Mouse (Mus musculus) heart, embryonic 11.5 days (tissue): ENCODE results near the gene Ptms. TPM values are rescaled to one million over a fixed set of nuclear protein-coding genes. Genes with fewer than 3 reads are reported as not detected.

Experiments used
- ATAC-seq: fragments of 200-750 bp; cut with Nextera tagmentation; replicated peaks from 2 replicates; pipeline ENCODE4 v1.8.0; 2017; ENCODE audit warnings: moderate library complexity; ENCODE audit not compliant: insufficient number of reproducible peaks, low FRiP score, low TSS enrichment
- H3K27ac ChIP-seq: fragments of 300-500 bp; sonication (generic); 2 replicates; pipeline ENCODE4 v1.5.1; 2014; ENCODE audit warnings: mild to moderate bottlenecking, low read depth, low read length
- H3K27me3 ChIP-seq: fragments of 300-500 bp; sonication (generic); 2 replicates; pipeline ENCODE4 v1.6.1; 2014; ENCODE audit warnings: mild to moderate bottlenecking, low read length, mixed read lengths; ENCODE audit not compliant: control insufficient read depth, insufficient read depth
- H3K36me3 ChIP-seq: fragments of 300-500 bp; sonication (generic); 2 replicates; pipeline ENCODE4 v1.6.1; 2014; ENCODE audit warnings: mild to moderate bottlenecking, low read length, moderate library complexity, mixed read lengths; ENCODE audit not compliant: control insufficient read depth, insufficient read depth
- H3K4me1 ChIP-seq: fragments of 300-500 bp; sonication (generic); 2 replicates; pipeline ENCODE4 v1.6.1; 2014; ENCODE audit warnings: low read length; ENCODE audit not compliant: control insufficient read depth, insufficient read depth
- H3K4me2 ChIP-seq: fragments of 300-500 bp; sonication (generic); 2 replicates; pipeline ENCODE4 v1.6.1; 2014; ENCODE audit warnings: mild to moderate bottlenecking, moderate library complexity
- H3K4me3 ChIP-seq: fragments of 300-500 bp; sonication (generic); 2 replicates; pipeline ENCODE4 v1.5.1; 2014; ENCODE audit warnings: low read depth, low read length
- H3K9ac ChIP-seq: fragments of 300-500 bp; sonication (generic); 2 replicates; pipeline ENCODE4 v1.6.1; 2014; ENCODE audit warnings: mild to moderate bottlenecking, low read depth, low read length, moderate library complexity
- H3K9me3 ChIP-seq: fragments of 300-500 bp; sonication (generic); replicated peaks from 2 replicates; pipeline ENCODE4 v1.6.1; 2016; ENCODE audit warnings: low read length; ENCODE audit not compliant: control insufficient read depth
- WGBS: fragments of 180-500 bp; shearing (Covaris S2); extraction: QIAGEN DNeasy Blood & Tissue Kit; methylation state at CpG from one replicate; pipeline ENCODE4 v1.1.7; 2014; ENCODE audit not compliant: insufficient replicate concordance; 5-methylcytosine and 5-hydroxymethylcytosine counted together
- polyA plus RNA-seq: library from polyadenylated mRNA; unstranded; fragments of >200 nt; fragmentation: Nextera tagmentation; extraction: Ambion mirVana; gene quantifications from 2 replicates; pipeline ENCODE4 v1.2.1, GENCODE M21; 2014

Gene Ptms
- 138 and 158 TPM in 2 replicates for polyA plus RNA-seq

GRCm38 (mm10) chr6:124919695-124920317, at the start of gene Ptms:
Gene Ptms, minus strand, starts transcription at chr6:124920103.
- WGBS: 2% methylated on average over 13 of the region's 13 CpGs
- peaks cover 39% of the 10 kb centered on the region for H3K4me1 ChIP-seq

GRCm38 (mm10) chr6:124967766-124968165, 47.9 kb upstream of the Ptms start:
- 62% methylated on average over 4 of the region's 4 CpGs for WGBS
- ATAC-seq: no peak
- H3K36me3 ChIP-seq: no peaks in the 10 kb centered on the region
- H3K27me3 ChIP-seq: no peaks in the 10 kb centered on the region; the same call in 1 of the 2 replicates
- no peak overlapping the region for H3K4me3 ChIP-seq
- no peaks in the 10 kb centered on the region for H3K9me3 ChIP-seq
- H3K9ac ChIP-seq: no peak overlapping the region
- no peak overlapping the region for H3K27ac ChIP-seq
- H3K4me1 ChIP-seq: peaks cover 6% of the 10 kb centered on the region
- H3K4me2 ChIP-seq: no peak overlapping the region

More at GRCm38 (mm10) chr6:124919695-124920317, at the start of gene Ptms:
- H3K4me2 ChIP-seq: peak within 1 kb of the TSS; percentile 90
- H3K27ac ChIP-seq: peak within 1 kb of the TSS; percentile 99
- no peaks in the 10 kb centered on the region for H3K9me3 ChIP-seq
- no peaks in the 10 kb centered on the region; the same call in 1 of the 2 replicates for H3K36me3 ChIP-seq
- peak within 1 kb of the TSS; percentile 30 for H3K4me3 ChIP-seq
- ATAC-seq: peak; percentile 80
- peak within 1 kb of the TSS; percentile 56 for H3K9ac ChIP-seq
- no peaks in the 10 kb centered on the region for H3K27me3 ChIP-seq

GRCm38 (mm10) chr6:124966466-124967118, 46.7 kb upstream of the Ptms start:
- Histone ChIP-seq H3K9me3 (no peaks in the 10 kb centered on the region), H3K4me2 (peak overlapping the region; percentile 95), H3K27ac (no peak overlapping the region), H3K4me1 (peaks cover 6% of the 10 kb centered on the region), H3K9ac (no peak overlapping the region), H3K4me3 (peak overlapping the region; percentile 70), H3K36me3 (no peaks in the 10 kb centered on the region), H3K27me3 (no peaks in the 10 kb centered on the region; the same call in 1 of the 2 replicates)
- 95% methylated on average over 7 of the region's 7 CpGs for WGBS
- ATAC-seq: no peak

- H3K27ac ChIP-seq: peak overlapping the region; percentile 85
- H3K9ac ChIP-seq: peak overlapping the region; percentile 86
- H3K36me3 ChIP-seq: peaks cover 4% of the 10 kb centered on the region
- no peaks in the 10 kb centered on the region for H3K27me3 ChIP-seq
- no peak for ATAC-seq
- peak overlapping the region; percentile 70 for H3K4me3 ChIP-seq
- no peaks in the 10 kb centered on the region for H3K9me3 ChIP-seq
- peak overlapping the region; percentile 95 for H3K4me2 ChIP-seq
- peaks cover 6% of the 10 kb centered on the region for H3K4me1 ChIP-seq
- 15% methylated on average over 15 of the region's 15 CpGs for WGBS
These were observed 45.8 kb upstream of the Ptms start for GRCm38 (mm10) chr6:124965747-124966146.

GRCm38 (mm10) chr6:124965088-124965719, 45.3 kb upstream of the Ptms start, which contains the start of gene Cops7a:
Gene Cops7a, minus strand, starts transcription at chr6:124965538.
- under 1% methylated on average over 68 of the region's 68 CpGs for WGBS
- Histone ChIP-seq H3K4me1 (peaks cover 6% of the 10 kb centered on the region), H3K27ac (peak within 1 kb of the TSS; percentile 85), H3K4me2 (peak within 1 kb of the TSS; percentile 95), H3K36me3 (peaks cover 8% of the 10 kb centered on the region), H3K4me3 (peak within 1 kb of the TSS; percentile 70), H3K27me3 (no peaks in the 10 kb centered on the region), H3K9me3 (no peaks in the 10 kb centered on the region), H3K9ac (peak within 1 kb of the TSS; percentile 86)
- peak; percentile 90 for ATAC-seq

GRCm38 (mm10) chr6:124964638-124965037, 44.7 kb upstream of the Ptms start:
- peak overlapping the region; percentile 85; the same call in 1 of the 2 replicates for H3K27ac ChIP-seq
- 36% methylated on average over 16 of the region's 16 CpGs for WGBS
- no peaks in the 10 kb centered on the region for H3K9me3 ChIP-seq
- peaks cover 6% of the 10 kb centered on the region for H3K4me1 ChIP-seq
- H3K36me3 ChIP-seq: peaks cover 8% of the 10 kb centered on the region
- peak overlapping the region; percentile 86 for H3K9ac ChIP-seq
- H3K4me3 ChIP-seq: peak overlapping the region; percentile 70
- H3K4me2 ChIP-seq: peak overlapping the region; percentile 95
- H3K27me3 ChIP-seq: no peaks in the 10 kb centered on the region
- ATAC-seq: peak; percentile 3; the same call in 1 of the 2 replicates

GRCm38 (mm10) chr6:124961021-124961420, 41.1 kb upstream of the Ptms start:
- Histone ChIP-seq H3K36me3 (peaks cover 20% of the 10 kb centered on the region), H3K4me3 (no peak overlapping the region), H3K27me3 (no peaks in the 10 kb centered on the region), H3K4me1 (peaks cover 6% of the 10 kb centered on the region), H3K27ac (no peak overlapping the region), H3K4me2 (no peak overlapping the region), H3K9ac (no peak overlapping the region), H3K9me3 (no peaks in the 10 kb centered on the region)
- ATAC-seq: no peak
- 93% methylated on average over 12 of the region's 12 CpGs for WGBS

- ATAC-seq: no peak
- WGBS: 93% methylated on average over 13 of the region's 13 CpGs
- Histone ChIP-seq H3K36me3 (peaks cover 20% of the 10 kb centered on the region), H3K4me2 (no peak overlapping the region), H3K9me3 (no peaks in the 10 kb centered on the region), H3K4me3 (no peak overlapping the region), H3K4me1 (peaks cover 6% of the 10 kb centered on the region), H3K27me3 (no peaks in the 10 kb centered on the region), H3K9ac (no peak overlapping the region), H3K27ac (no peak overlapping the region)
These were observed 40.1 kb upstream of the Ptms start for GRCm38 (mm10) chr6:124959960-124960359.
